Mouse (Mus musculus) retina, postnatal 1 day (tissue): ENCODE measurements around the gene Atp6v1g1.

Experiments
- DNase-seq: peaks from one replicate; pipeline ENCODE4 v3.0.0-alpha.2; 2012

The Atp6v1g1 gene

GRCm38 (mm10) chr4:63544494-63545230, at the start of gene Atp6v1g1:
Gene Atp6v1g1 (plus strand): TSS chr4:63544772.
- DNase-seq: peak; percentile 96

- peak; percentile 74 for DNase-seq
These were observed 49.3 kb upstream of the Atp6v1g1 start for GRCm38 (mm10) chr4:63494967-63495914.

GRCm38 (mm10) chr4:63495915-63496278, 48.7 kb upstream of the Atp6v1g1 start, which contains the start of gene Whrn:
Gene Whrn (minus strand): TSS chr4:63495991.
- peak; percentile 90 for DNase-seq

GRCm38 (mm10) chr4:63496312-63496711, 48.3 kb upstream of the Atp6v1g1 start:
- DNase-seq: no peak

GRCm38 (mm10) chr4:63498346-63498745, 46.2 kb upstream of the Atp6v1g1 start:
- peak; percentile 35 for DNase-seq

- DNase-seq: peak; percentile 60
These were observed 43.5 kb upstream of the Atp6v1g1 start for GRCm38 (mm10) chr4:63501050-63501449.

- no peak for DNase-seq
These were observed 40.6 kb upstream of the Atp6v1g1 start for GRCm38 (mm10) chr4:63503949-63504348.

- DNase-seq: no peak
These were observed 37.1 kb upstream of the Atp6v1g1 start for GRCm38 (mm10) chr4:63507478-63507877.

GRCm38 (mm10) chr4:63508232-63508631, 36.3 kb upstream of the Atp6v1g1 start:
- peak; percentile 71 for DNase-seq

GRCm38 (mm10) chr4:63512921-63513320, 31.7 kb upstream of the Atp6v1g1 start:
- DNase-seq: no peak

GRCm38 (mm10) chr4:63514454-63514984, 30.1 kb upstream of the Atp6v1g1 start:
- no peak for DNase-seq

GRCm38 (mm10) chr4:63515021-63515420, 29.6 kb upstream of the Atp6v1g1 start:
- DNase-seq: no peak

GRCm38 (mm10) chr4:63521813-63522419, 22.7 kb upstream of the Atp6v1g1 start:
- no peak for DNase-seq

- no peak for DNase-seq
These were observed 19.1 kb upstream of the Atp6v1g1 start for GRCm38 (mm10) chr4:63525514-63525913.

- peak; percentile 34 for DNase-seq
These were observed 15.6 kb upstream of the Atp6v1g1 start for GRCm38 (mm10) chr4:63528946-63529345.

- DNase-seq: no peak
These were observed 14.2 kb upstream of the Atp6v1g1 start for GRCm38 (mm10) chr4:63530409-63530808.

- no peak for DNase-seq
These were observed 7.0 kb upstream of the Atp6v1g1 start for GRCm38 (mm10) chr4:63537602-63538001.

GRCm38 (mm10) chr4:63542209-63542608, 2.4 kb upstream of the Atp6v1g1 start:
- DNase-seq: no peak

- no peak for DNase-seq
These were observed 652 bp upstream of the Atp6v1g1 start for GRCm38 (mm10) chr4:63543746-63544493.

GRCm38 (mm10) chr4:63545231-63545958, 823 bp downstream of the Atp6v1g1 start:
- no peak for DNase-seq

GRCm38 (mm10) chr4:63546441-63547055, 2.0 kb downstream of the Atp6v1g1 start:
- no peak for DNase-seq
